Mouse (Mus musculus) layer of hippocampus, postnatal 14 days (tissue): ENCODE measurements at regions not wholly inside any gene's neighbourhood (a gene's known extent, or its start where the extent isn't known, plus 50 kb on each side); places are given as distances from the start of the nearest gene placed in this dataset.

ENCODE experiments used
- DNase-seq, 2 experiments: peaks; one replicate each; pipeline ENCODE4 v3.0.0; 2021 to 2022; ENCODE audit warnings: low spot score in 2 of 2, mixed read lengths in 1 of 2

GRCm38 (mm10) chr7:125383021-125383420, 61.5 kb upstream of the Kdm8 start:
- DNase-seq = no peak

- no peak for DNase-seq
Observed at GRCm38 (mm10) chr7:125384171-125384570, 60.3 kb upstream of the Kdm8 start.

GRCm38 (mm10) chr7:125392536-125392935, 51.9 kb upstream of the Kdm8 start:
- no peak for DNase-seq

GRCm38 (mm10) chr7:125393228-125393627, 51.2 kb upstream of the Kdm8 start:
- no peak for DNase-seq

- DNase-seq = peak; percentile 96
Observed at GRCm38 (mm10) chr7:125393654-125394346, 50.7 kb upstream of the Kdm8 start.
